Mouse (Mus musculus) embryonic facial prominence, embryonic 11.5 days (tissue): Measurements from ENCODE around the gene Asrgl1. TPM values are rescaled to one million over a fixed set of nuclear protein-coding genes. Genes with fewer than 3 reads are reported as not detected.
A peak's percentile ranks its signal among the peaks of the same experiment; 100 is the strongest.

ENCODE experiments used
- ATAC-seq: fragments of 200-750 bp; cut with Nextera tagmentation; replicated peaks from 2 replicates; pipeline ENCODE4 v1.8.0; 2017; ENCODE audit warnings: low read depth; ENCODE audit not compliant: insufficient number of reproducible peaks, low FRiP score, low TSS enrichment
- DNase-seq: peaks from one replicate; pipeline ENCODE4 v3.0.0-alpha.2; 2015; ENCODE audit warnings: low spot score
- H3K27ac ChIP-seq: fragments of 300-500 bp; sonication (generic); replicated peaks from 2 replicates; pipeline ENCODE4 v1.5.1; 2014; ENCODE audit warnings: mild to moderate bottlenecking, low read depth, low read length, control low read depth
- H3K27me3 ChIP-seq: fragments of 300-500 bp; sonication (generic); 2 replicates; pipeline ENCODE4 v1.6.1; 2014; ENCODE audit warnings: mild to moderate bottlenecking, low read length, moderate library complexity, mixed read lengths; ENCODE audit not compliant: control insufficient read depth, insufficient read depth
- H3K36me3 ChIP-seq: fragments of 300-500 bp; sonication (generic); replicated peaks from 2 replicates; pipeline ENCODE4 v1.6.1; 2014; ENCODE audit warnings: low read depth, mild to moderate bottlenecking, low read length, moderate library complexity, mixed read lengths; ENCODE audit not compliant: control insufficient read depth, insufficient read depth
- H3K4me1 ChIP-seq: fragments of 300-500 bp; sonication (generic); 2 replicates; pipeline ENCODE4 v1.6.1; 2014; ENCODE audit warnings: low read length, mixed read lengths; ENCODE audit not compliant: control insufficient read depth, insufficient read depth
- H3K4me2 ChIP-seq: fragments of 300-500 bp; sonication (generic); 2 replicates; pipeline ENCODE4 v1.6.1; 2014; ENCODE audit warnings: low read depth, mild to moderate bottlenecking, control low read depth, low read length, moderate library complexity
- H3K4me3 ChIP-seq: fragments of 300-500 bp; sonication (generic); 2 replicates; pipeline ENCODE4 v1.5.1; 2014; ENCODE audit warnings: low read depth, low read length, control low read depth
- H3K9ac ChIP-seq: fragments of 300-500 bp; sonication (generic); replicated peaks from 2 replicates; pipeline ENCODE4 v1.6.1; 2014; ENCODE audit warnings: mild to moderate bottlenecking, control low read depth, low read length
- H3K9me3 ChIP-seq: fragments of 300-500 bp; sonication (generic); replicated peaks from 2 replicates; pipeline ENCODE4 v1.6.1; 2016; ENCODE audit warnings: mild to moderate bottlenecking, low read length, inconsistent platforms, mixed read lengths; ENCODE audit not compliant: control insufficient read depth
- WGBS: fragments of 180-500 bp; shearing (Covaris S2); extraction: QIAGEN DNeasy Blood & Tissue Kit; methylation state at CpG from one replicate; pipeline ENCODE4 v1.1.7; 2014; 5-methylcytosine and 5-hydroxymethylcytosine counted together
- polyA plus RNA-seq: library from polyadenylated mRNA; unstranded; fragments of >200 nt; fragmentation: Nextera tagmentation; extraction: Ambion mirVana; gene quantifications from 2 replicates; pipeline ENCODE4 v1.2.1, GENCODE M21; 2014

Asrgl1 gene
- polyA plus RNA-seq, 1 experiment from 2014 or later, result 18.3 TPM

DNA sequence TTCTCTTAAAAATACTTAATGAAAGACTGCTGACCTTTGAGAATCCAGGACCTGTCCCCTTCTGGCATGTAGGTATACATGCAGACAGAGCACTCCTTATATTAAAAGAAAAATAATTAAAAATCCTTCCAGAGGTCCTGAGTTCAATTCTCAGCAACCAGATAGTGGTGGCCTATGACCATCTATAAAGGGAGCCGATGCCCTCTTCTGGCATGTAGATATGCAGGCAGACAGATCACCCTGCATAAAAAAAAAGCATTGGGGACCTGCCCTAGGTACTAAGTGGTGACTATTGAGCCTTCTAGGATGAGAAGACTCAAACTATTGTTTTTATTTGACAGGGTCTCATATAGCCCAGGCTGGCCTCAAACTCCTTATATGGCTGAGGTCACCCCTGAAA, 26.9 kb downstream of the Asrgl1 start:
- DNase-seq, result no peak
- WGBS, result 89% methylated on average over 1 of the region's 1 CpGs
- no peak overlapping the region for H3K4me3 ChIP-seq
- H3K27ac ChIP-seq, result no peak overlapping the region
- no peak overlapping the region for H3K9ac ChIP-seq
- H3K9me3 ChIP-seq, result no peaks in the 10 kb centered on the region
- H3K27me3 ChIP-seq, result no peaks in the 10 kb centered on the region
- H3K36me3 ChIP-seq, result no peaks in the 10 kb centered on the region
- no peak overlapping the region for H3K4me2 ChIP-seq
- no peak for ATAC-seq
- no peaks in the 10 kb centered on the region; the same call in 1 of the 2 replicates for H3K4me1 ChIP-seq

DNA sequence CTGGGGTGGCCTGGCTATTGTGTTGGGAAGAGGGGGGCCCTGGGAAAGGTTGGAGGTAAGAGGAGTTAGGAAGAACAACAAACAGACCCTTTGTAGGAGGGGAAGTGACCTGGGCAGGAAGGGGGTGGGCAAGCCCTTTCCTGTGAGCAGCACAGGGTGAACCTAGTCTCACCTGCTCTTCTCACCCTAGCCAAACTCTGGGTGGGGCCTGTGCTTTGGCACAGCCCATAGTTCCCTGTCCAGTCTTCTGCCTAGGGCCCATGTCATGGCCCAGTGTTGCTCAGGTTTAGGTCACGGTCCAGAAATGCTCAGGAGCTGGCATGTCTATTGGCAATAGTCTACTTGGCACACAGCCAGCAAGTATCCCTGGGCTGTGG, 28.1 kb downstream of the Asrgl1 start:
- H3K9me3 ChIP-seq, result no peaks in the 10 kb centered on the region
- ATAC-seq (0 out of 2 replicates have a peak, but pooled peaks have one; percentile 16), DNase-seq (no peak)
- no peaks in the 10 kb centered on the region for H3K36me3 ChIP-seq
- no peaks in the 10 kb centered on the region for H3K27me3 ChIP-seq
- WGBS, result 76% methylated on average over 1 of the region's 1 CpGs
- H3K4me1 ChIP-seq, result no peaks in the 10 kb centered on the region; the same call in 1 of the 2 replicates
- no peak overlapping the region for H3K4me2 ChIP-seq
- no peak overlapping the region for H3K9ac ChIP-seq
- H3K4me3 ChIP-seq, result no peak overlapping the region
- H3K27ac ChIP-seq, result no peak overlapping the region

GRCm38 (mm10) chr19:9106751-9107378, 28.6 kb downstream of the Asrgl1 start:
- 42% methylated on average over 4 of the region's 4 CpGs for WGBS
- DNase-seq (peak; percentile 15), ATAC-seq (0 out of 2 replicates have a peak, but pooled peaks have one; percentile 46)
- Histone ChIP-seq H3K27ac (0 out of 2 replicates have a peak overlapping the region, but pooled peaks have one; percentile 59), H3K9me3 (no peaks in the 10 kb centered on the region), H3K36me3 (no peaks in the 10 kb centered on the region), H3K27me3 (no peaks in the 10 kb centered on the region), H3K4me1 (no peaks in the 10 kb centered on the region; the same call in 1 of the 2 replicates), H3K4me3 (no peak overlapping the region), H3K9ac (no peak overlapping the region), H3K4me2 (no peak overlapping the region)

DNA sequence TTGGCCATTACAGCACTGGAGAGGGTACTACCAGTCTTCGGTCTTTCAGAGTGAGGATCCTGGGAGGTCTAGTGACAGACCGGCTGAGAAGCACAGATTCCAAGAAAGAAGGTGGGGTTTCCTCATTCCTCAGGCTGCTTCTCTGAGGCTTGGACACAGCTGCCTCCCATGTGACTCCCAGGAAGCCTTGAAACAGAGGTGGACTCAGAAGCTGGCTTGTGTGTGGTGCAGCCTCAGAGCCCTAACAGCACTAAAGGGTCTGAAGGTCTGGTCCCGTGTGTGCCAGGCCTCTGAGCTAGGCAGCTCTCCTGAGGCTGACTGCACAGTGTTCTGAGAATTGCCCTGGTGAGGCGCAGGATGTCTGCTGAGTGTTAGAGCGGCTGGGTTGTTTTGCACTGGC, 29.3 kb downstream of the Asrgl1 start:
- Histone ChIP-seq H3K36me3 (no peaks in the 10 kb centered on the region), H3K27ac (peak overlapping the region; percentile 59; the same call in 1 of the 2 replicates), H3K9me3 (no peaks in the 10 kb centered on the region), H3K4me2 (no peak overlapping the region), H3K9ac (no peak overlapping the region; the same call in 1 of the 2 replicates), H3K4me1 (no peaks in the 10 kb centered on the region; the same call in 1 of the 2 replicates), H3K4me3 (no peak overlapping the region), H3K27me3 (no peaks in the 10 kb centered on the region)
- DNase-seq (peak; percentile 10), ATAC-seq (peak; percentile 37; the same call in 1 of the 2 replicates)
- 49% methylated on average over 5 of the region's 5 CpGs for WGBS

GRCm38 (mm10) chr19:9105101-9105685, 30.2 kb downstream of the Asrgl1 start:
- H3K9me3 ChIP-seq, result no peaks in the 10 kb centered on the region
- H3K4me1 ChIP-seq, result no peaks in the 10 kb centered on the region; the same call in 1 of the 2 replicates
- no peak overlapping the region for H3K27ac ChIP-seq
- no peaks in the 10 kb centered on the region for H3K27me3 ChIP-seq
- DNase-seq (no peak), ATAC-seq (no peak)
- H3K9ac ChIP-seq, result no peak overlapping the region
- no peaks in the 10 kb centered on the region for H3K36me3 ChIP-seq
- no peak overlapping the region for H3K4me2 ChIP-seq
- 69% methylated on average over 3 of the region's 3 CpGs for WGBS
- no peak overlapping the region for H3K4me3 ChIP-seq

DNA sequence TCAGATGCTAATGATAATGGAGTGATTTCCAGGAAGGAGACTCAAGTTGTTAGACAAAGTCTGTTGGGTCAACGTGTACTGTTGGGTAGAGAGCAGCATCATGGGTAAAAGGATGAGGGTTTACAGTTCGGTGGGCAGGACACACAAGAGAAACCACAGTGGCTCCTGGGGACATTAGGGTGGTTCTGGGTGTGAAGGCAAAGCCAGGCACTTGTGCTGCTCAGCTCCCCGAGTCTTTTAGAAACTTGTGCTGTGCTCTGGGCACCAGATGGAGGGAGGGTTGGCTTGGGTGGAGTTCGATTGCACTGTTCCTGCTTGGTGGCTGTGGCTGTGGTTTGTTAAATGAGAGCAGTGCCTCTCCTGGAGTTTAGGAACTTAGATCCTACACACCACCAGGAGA, 31.4 kb downstream of the Asrgl1 start:
- no peaks in the 10 kb centered on the region; the same call in 1 of the 2 replicates for H3K4me1 ChIP-seq
- H3K4me2 ChIP-seq, result no peak overlapping the region
- DNase-seq (no peak), ATAC-seq (no peak)
- H3K9ac ChIP-seq, result no peak overlapping the region
- no peaks in the 10 kb centered on the region for H3K9me3 ChIP-seq
- no peaks in the 10 kb centered on the region for H3K36me3 ChIP-seq
- no peak overlapping the region for H3K4me3 ChIP-seq
- H3K27me3 ChIP-seq, result no peaks in the 10 kb centered on the region
- H3K27ac ChIP-seq, result no peak overlapping the region
- WGBS, result 90% methylated on average over 4 of the region's 4 CpGs

- no peaks in the 10 kb centered on the region for H3K36me3 ChIP-seq
- no peak overlapping the region for H3K4me3 ChIP-seq
- H3K9ac ChIP-seq, result no peak overlapping the region
- H3K9me3 ChIP-seq, result no peaks in the 10 kb centered on the region
- no peaks in the 10 kb centered on the region for H3K4me1 ChIP-seq
- no peaks in the 10 kb centered on the region for H3K27me3 ChIP-seq
- no peak overlapping the region for H3K27ac ChIP-seq
- 68% methylated on average over 2 of the region's 2 CpGs for WGBS
- ATAC-seq (no peak), DNase-seq (no peak)
- H3K4me2 ChIP-seq, result no peak overlapping the region
Measured at GRCm38 (mm10) chr19:9101062-9101457, 34.4 kb downstream of the Asrgl1 start.

GRCm38 (mm10) chr19:9100297-9101061, 35.0 kb downstream of the Asrgl1 start:
- no peaks in the 10 kb centered on the region for H3K27me3 ChIP-seq
- no peak overlapping the region for H3K4me3 ChIP-seq
- H3K4me2 ChIP-seq, result no peak overlapping the region
- H3K36me3 ChIP-seq, result no peaks in the 10 kb centered on the region
- no peaks in the 10 kb centered on the region for H3K4me1 ChIP-seq
- H3K9ac ChIP-seq, result no peak overlapping the region
- no peaks in the 10 kb centered on the region for H3K9me3 ChIP-seq
- 84% methylated on average over 17 of the region's 17 CpGs for WGBS
- no peak for DNase-seq
- no peak overlapping the region for H3K27ac ChIP-seq
- no peak for ATAC-seq
